ENCODE assay signal across 27 mouse cellular contexts in the genomic region with DNA sequence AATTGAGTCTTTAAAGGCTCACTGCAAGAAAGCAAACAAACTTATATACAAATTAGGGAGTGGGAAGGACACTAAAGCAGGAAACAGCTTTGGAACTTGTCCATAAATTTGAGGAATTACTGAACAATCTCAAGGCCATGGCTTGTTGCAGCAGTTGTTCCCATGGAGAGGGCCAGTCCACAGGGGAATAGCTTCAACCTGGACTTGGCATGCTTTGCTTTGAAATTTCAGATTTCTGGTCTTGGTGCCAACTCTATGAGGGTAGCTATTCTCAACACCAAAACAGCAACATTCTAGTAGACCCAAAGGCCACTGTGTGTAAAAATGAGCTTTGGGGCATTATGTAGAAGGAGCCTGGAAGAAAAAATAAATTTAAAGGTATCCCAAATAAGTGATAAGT.
A peak's percentile ranks its signal among the peaks of the same experiment; 100 is the strongest.
DNase-seq lines count a peak whose midpoint lies in the region; ATAC-seq lines count a peak whose summit lies in the region.
"Had no signal": no experiment of that assay in that cellular context is flagged by ENCODE, and none has a peak within 500 bp of the region (broad histone marks: within the 10 kb centered on the region; RNA-seq: fewer than 3 reads in every experiment).

No protein-coding gene starts in this region.

- H3K4me1 ChIP-seq in hindbrain, embryonic 11.5 days (replicated peaks; ENCODE audit: control insufficient read depth, insufficient read depth, low read length) = no peaks in the 10 kb centered on the region
- H3K4me1 ChIP-seq: embryonic facial prominence, embryonic 10.5 days; embryonic facial prominence, embryonic 13.5 days; forebrain, embryonic 12.5 days; heart, embryonic 12.5 days; heart, embryonic 15.5 days had no signal

- no peak overlapping the region for H3K4me2 ChIP-seq in hindbrain, embryonic 11.5 days (replicated peaks; ENCODE audit: low read depth, low read length)
- H3K4me2 ChIP-seq: embryonic facial prominence, embryonic 13.5 days; forebrain, embryonic 12.5 days; heart, embryonic 12.5 days; heart, embryonic 15.5 days; hindbrain, embryonic 14.5 days had no signal

- DNase-seq in heart, adult 11 months = peak; percentile 18
- no peak for DNase-seq in heart, adult 9 months (ENCODE audit: low spot score in 2 of 2)
- DNase-seq in adipocyte (ENCODE audit: low spot score) = peak; percentile 29
- DNase-seq in adrenal gland, adult 8-10 months = peak; percentile 7
- DNase-seq in adrenal gland, postnatal 25 days = peak; percentile 6
- DNase-seq in hindbrain, embryonic 11.5 days (ENCODE audit: low spot score) = no peak
- DNase-seq in testis, postnatal 10 days (ENCODE audit: low spot score) = no peak
- DNase-seq: cerebellum, adult 11-12 months; cerebellum, adult 8-10 months; cerebellum, postnatal 36 days; embryo, embryonic 11 days; gastrocnemius, postnatal 10 days; gastrocnemius, postnatal 36 days; heart, postnatal 10 days; heart, postnatal 36 days; kidney, adult 2 months had no signal

- no peak overlapping the region for H3K4me3 ChIP-seq in hindbrain, embryonic 11.5 days (ENCODE audit: low read depth, low read length)
- H3K4me3 ChIP-seq: embryonic facial prominence, embryonic 10.5 days; embryonic facial prominence, embryonic 13.5 days; erythroblast, embryonic 14.5 days; forebrain, embryonic 12.5 days; heart, embryonic 12.5 days; heart, embryonic 15.5 days; hindbrain, embryonic 10.5 days had no signal

- H3K9me3 ChIP-seq in hindbrain, embryonic 11.5 days (ENCODE audit: control insufficient read depth, low read length) = no peaks in the 10 kb centered on the region
- H3K9me3 ChIP-seq: embryonic facial prominence, embryonic 13.5 days; forebrain, embryonic 12.5 days; heart, embryonic 12.5 days; heart, embryonic 15.5 days; hindbrain, embryonic 10.5 days had no signal

- H3K27me3 ChIP-seq in hindbrain, embryonic 11.5 days (ENCODE audit: control insufficient read depth, insufficient read depth, low read length) = no peaks in the 10 kb centered on the region
- H3K27me3 ChIP-seq: embryonic facial prominence, embryonic 13.5 days; forebrain, embryonic 12.5 days; heart, embryonic 12.5 days; heart, embryonic 15.5 days had no signal

- no peaks in the 10 kb centered on the region for H3K36me3 ChIP-seq in hindbrain, embryonic 11.5 days (ENCODE audit: control insufficient read depth, insufficient read depth, low read length)
- H3K36me3 ChIP-seq: embryonic facial prominence, embryonic 10.5 days; embryonic facial prominence, embryonic 13.5 days; forebrain, embryonic 12.5 days; heart, embryonic 12.5 days; heart, embryonic 15.5 days; hindbrain, embryonic 10.5 days had no signal

- no peak for ATAC-seq in hindbrain, embryonic 11.5 days (ENCODE audit: low FRiP score)
- ATAC-seq: CD4-positive, CD25-positive, alpha-beta regulatory T cell, adult 4 months; forebrain, embryonic 16.5 days; intestine, postnatal 0 days had no signal

- no peak overlapping the region for H3K27ac ChIP-seq in hindbrain, embryonic 11.5 days (ENCODE audit: low read depth, low read length)
- H3K27ac ChIP-seq: embryonic facial prominence, embryonic 10.5 days; embryonic facial prominence, embryonic 13.5 days; forebrain, embryonic 12.5 days; heart, embryonic 15.5 days; hindbrain, embryonic 10.5 days; hindbrain, embryonic 14.5 days had no signal

- H3K9ac ChIP-seq in hindbrain, embryonic 11.5 days (ENCODE audit: low read depth, low read length) = no peak overlapping the region
- H3K9ac ChIP-seq: embryonic facial prominence, embryonic 13.5 days; forebrain, embryonic 12.5 days; heart, embryonic 12.5 days; heart, embryonic 15.5 days; hindbrain, embryonic 14.5 days had no signal

Comparison
In these comparisons a context has a peak if more than half of its experiments do, and no peak if none do; other contexts are left out.
1. DNase-seq: peak in heart, adult 11 months (single experiment), adipocyte (single experiment), adrenal gland, adult 8-10 months (single experiment) and adrenal gland, postnatal 25 days (single experiment); none in heart, adult 9 months (0 of 2), hindbrain, embryonic 11.5 days (single experiment) and testis, postnatal 10 days (single experiment).